Mouse (Mus musculus): ENCODE data around the gene Hyal2.

- TF ChIP-seq CTCF (IDR thresholded peaks at IDR 0.05; ENCODE audit: extremely low read depth, insufficient read length, insufficient replicate concordance, low read depth, low read length), result no peak
- no peak for TF ChIP-seq POLR2A (IDR thresholded peaks at IDR 0.05; ENCODE audit: low read depth, low read length)
Measured at GRCm38 (mm10) chr9:107605041-107605661, 37.4 kb downstream of the Hyal2 start.
